Mouse (Mus musculus) splenic B cell, adult 2 months (primary cell): ENCODE measurements at regions not wholly inside any gene's neighbourhood (a gene's known extent, or its start where the extent isn't known, plus 50 kb on each side); places are given as distances from the start of the nearest gene placed in this dataset.

Source experiments
- DNase-seq: peaks from one replicate; pipeline ENCODE4 v3.0.0-alpha.2; 2011; ENCODE audit warnings: low read depth, low spot score
- H3K27me3 ChIP-seq: 2 replicates; pipeline ENCODE4 v1.6.1; 2012; ENCODE audit warnings: mild to moderate bottlenecking, low read length, moderate library complexity, mixed read lengths; ENCODE audit not compliant: control insufficient read depth, poor library complexity, insufficient read depth, severe bottlenecking
- H3K36me3 ChIP-seq: 2 replicates; pipeline ENCODE4 v1.6.1; 2012; ENCODE audit warnings: mild to moderate bottlenecking, low read length, moderate library complexity, mixed read lengths; ENCODE audit not compliant: control insufficient read depth, poor library complexity, insufficient read depth, severe bottlenecking

DNA sequence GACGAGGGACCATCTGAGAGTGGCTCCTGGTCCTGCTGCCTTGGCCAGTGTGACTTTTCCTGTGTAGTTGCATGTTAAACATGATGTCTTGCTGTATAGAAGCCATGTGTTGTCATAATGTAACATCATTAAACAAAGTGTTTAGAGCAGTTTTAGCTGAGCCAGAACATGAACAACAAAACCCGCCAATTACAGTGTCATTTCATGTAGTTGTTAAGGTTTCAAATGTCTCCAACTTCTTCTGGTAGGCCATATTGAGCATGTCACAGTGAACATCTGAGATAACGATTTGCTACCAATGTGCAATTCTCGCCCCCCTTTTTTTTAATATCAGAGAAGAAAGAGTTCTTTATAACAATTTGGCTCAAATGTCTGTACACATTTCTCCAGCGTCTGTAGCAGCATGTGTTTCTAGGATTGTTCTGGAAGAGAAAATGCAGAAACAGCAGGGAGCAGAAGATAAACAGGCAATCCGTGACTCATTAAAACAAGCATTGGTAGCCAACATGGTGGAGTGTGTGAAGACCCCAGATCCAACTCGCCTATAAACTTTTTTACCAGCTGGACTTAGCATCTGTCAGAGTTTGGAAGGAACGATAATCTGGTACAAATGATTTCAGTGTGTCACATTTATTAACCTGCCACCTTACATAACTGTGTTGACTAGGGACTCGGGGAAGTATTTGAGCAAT is 115.2 kb downstream of the Olig3 start:
- Histone ChIP-seq H3K27me3 (no peaks in the 10 kb centered on the region), H3K36me3 (no peaks in the 10 kb centered on the region)
- DNase-seq: no peak

GRCm38 (mm10) chr10:19472066-19472465 is 115.7 kb downstream of the Olig3 start:
- Histone ChIP-seq H3K27me3 (no peaks in the 10 kb centered on the region), H3K36me3 (no peaks in the 10 kb centered on the region)
- DNase-seq: no peak

- Histone ChIP-seq H3K27me3 (no peaks in the 10 kb centered on the region), H3K36me3 (no peaks in the 10 kb centered on the region)
- no peak for DNase-seq
These were observed 116.7 kb downstream of the Olig3 start for GRCm38 (mm10) chr10:19472949-19473535.

- no peaks in the 10 kb centered on the region for H3K27me3 ChIP-seq
- DNase-seq: no peak
- no peaks in the 10 kb centered on the region for H3K36me3 ChIP-seq
These were observed 106.1 kb upstream of the Ifngr1 start for GRCm38 (mm10) chr10:19485537-19486135.

GRCm38 (mm10) chr10:19490500-19490899 is 101.2 kb upstream of the Ifngr1 start:
- DNase-seq: no peak
- Histone ChIP-seq H3K36me3 (no peaks in the 10 kb centered on the region), H3K27me3 (no peaks in the 10 kb centered on the region; the same call in 1 of the 2 replicates)

DNA sequence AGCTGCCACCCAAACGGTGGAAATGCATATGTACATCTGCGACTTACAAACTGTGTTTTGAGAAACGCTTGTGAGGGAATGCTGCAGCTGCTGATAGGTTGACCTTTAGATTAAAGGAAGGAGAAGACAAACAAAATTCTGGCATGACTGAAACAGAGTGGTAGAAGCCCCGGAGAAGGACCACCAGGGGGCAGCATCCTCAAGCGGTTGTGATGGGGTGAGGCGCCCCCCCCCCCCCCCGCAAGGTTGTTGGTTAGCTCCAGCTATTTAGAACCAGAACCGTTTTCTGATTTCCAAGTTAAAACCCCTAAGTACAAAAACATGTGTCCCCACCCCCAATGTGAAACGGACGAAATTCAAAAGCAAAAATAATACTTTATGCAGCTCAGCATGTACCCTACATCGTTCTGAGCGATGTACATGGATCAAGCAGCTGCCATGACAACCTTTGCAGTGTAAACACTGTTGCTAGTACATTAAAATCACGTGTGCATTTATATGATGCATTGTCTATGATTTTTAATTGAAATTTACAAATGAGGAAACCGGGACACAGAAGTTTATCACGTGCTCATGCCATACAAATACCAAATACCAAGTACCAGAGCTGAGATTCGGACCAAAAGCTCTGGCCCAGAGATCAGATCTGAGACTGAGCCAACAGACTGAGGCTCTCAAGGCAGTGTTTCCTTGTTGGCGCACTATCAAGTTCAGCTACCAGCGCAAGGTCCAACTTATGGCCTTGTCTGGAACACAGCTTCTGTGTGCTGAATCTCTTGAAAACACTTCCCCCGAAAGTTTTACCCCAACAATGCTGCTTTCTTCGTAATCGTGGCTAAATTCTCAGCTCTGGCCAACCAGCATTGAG is 100.0 kb upstream of the Ifngr1 start:
- DNase-seq: peak; percentile 80
- no peaks in the 10 kb centered on the region for H3K36me3 ChIP-seq
- no peaks in the 10 kb centered on the region; the same call in 1 of the 2 replicates for H3K27me3 ChIP-seq

DNA sequence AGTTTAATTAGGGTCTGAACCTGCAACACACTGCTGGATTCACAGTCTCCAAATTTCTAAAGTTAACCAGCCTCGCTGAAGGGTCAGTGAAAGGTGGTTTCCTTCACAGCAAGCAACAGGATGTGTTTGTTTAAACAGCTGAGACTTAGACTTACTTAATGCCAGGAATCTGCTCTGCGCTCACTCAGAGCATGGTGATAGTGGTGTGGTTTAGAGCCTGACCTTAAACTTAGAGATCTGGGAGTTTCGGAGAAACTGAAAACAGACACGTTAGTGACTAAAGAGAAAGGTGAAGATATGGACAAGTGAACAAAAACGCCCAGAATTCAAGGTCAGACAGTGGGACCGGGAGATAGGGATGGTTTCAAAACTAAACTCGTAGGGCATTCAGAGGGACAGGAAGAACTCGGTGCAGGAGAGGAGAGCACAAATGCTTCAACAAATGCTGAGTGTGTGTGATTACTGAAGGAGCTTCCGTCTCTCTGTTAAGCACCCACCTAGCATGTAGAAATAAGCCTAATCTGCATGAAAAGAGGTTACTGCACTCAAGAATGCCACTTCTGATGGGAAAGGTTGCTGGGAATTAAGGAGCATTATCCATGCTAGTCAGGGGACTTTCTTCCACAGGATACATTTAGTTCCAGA is 97.2 kb upstream of the Ifngr1 start:
- DNase-seq: no peak

GRCm38 (mm10) chr10:19498112-19498511 is 93.6 kb upstream of the Ifngr1 start:
- H3K36me3 ChIP-seq: no peaks in the 10 kb centered on the region
- no peak for DNase-seq

More for the DNA sequence above, 97.2 kb upstream of the Ifngr1 start:
- no peaks in the 10 kb centered on the region for H3K36me3 ChIP-seq
- H3K27me3 ChIP-seq: no peaks in the 10 kb centered on the region; the same call in 1 of the 2 replicates

DNA sequence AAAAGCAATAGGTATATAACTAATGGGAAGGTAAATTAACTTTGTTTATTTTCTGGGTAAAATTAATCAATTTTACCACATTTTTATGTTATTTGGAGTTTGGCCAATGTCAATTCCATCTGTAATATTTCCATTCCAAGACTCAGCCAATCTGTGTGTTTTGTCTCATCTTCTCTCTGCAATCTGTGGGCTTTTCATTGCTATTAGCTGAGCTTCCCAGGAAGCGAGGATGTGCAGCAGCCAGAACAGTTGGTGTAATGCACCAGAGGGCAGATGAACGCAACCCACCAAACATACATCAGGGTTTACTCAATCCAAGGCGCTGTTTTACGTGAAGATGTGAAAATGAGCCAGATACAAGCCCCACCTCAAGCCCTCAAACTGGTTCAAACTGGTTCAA is 88.9 kb upstream of the Ifngr1 start:
- no peaks in the 10 kb centered on the region for H3K36me3 ChIP-seq
- DNase-seq: no peak
- H3K27me3 ChIP-seq: no peaks in the 10 kb centered on the region

More at GRCm38 (mm10) chr10:19498112-19498511, 93.6 kb upstream of the Ifngr1 start:
- no peaks in the 10 kb centered on the region for H3K27me3 ChIP-seq

- peak; percentile 19 for DNase-seq
These were observed 87.6 kb upstream of the Ifngr1 start for GRCm38 (mm10) chr10:19503846-19504765.

GRCm38 (mm10) chr10:19505174-19505573 is 86.6 kb upstream of the Ifngr1 start:
- DNase-seq: no peak
- Histone ChIP-seq H3K36me3 (no peaks in the 10 kb centered on the region), H3K27me3 (no peaks in the 10 kb centered on the region)

More at GRCm38 (mm10) chr10:19503846-19504765, 87.6 kb upstream of the Ifngr1 start:
- H3K27me3 ChIP-seq: no peaks in the 10 kb centered on the region
- no peaks in the 10 kb centered on the region for H3K36me3 ChIP-seq

DNA sequence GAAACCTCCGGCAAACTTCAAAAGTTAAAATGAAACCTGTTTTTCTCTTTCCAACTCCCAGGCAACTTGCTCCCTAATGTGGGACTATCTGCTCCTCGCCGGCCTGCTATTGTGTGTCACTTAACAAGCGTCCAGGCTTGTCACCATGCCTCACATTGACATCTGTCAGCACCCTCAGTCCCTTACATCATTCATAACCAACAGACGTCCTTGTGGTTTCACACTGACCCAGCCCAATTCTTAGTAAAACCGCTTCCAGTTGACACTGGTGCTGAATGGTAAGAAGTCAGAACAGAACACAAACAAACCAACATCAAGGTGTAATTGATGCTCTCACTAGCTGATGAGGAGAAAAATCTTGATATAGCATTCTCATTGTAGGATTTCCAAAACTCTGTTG is 85.8 kb upstream of the Ifngr1 start:
- peak; percentile 37 for DNase-seq
- H3K36me3 ChIP-seq: no peaks in the 10 kb centered on the region

GRCm38 (mm10) chr10:19506434-19506833 is 85.3 kb upstream of the Ifngr1 start:
- Histone ChIP-seq H3K36me3 (no peaks in the 10 kb centered on the region), H3K27me3 (no peaks in the 10 kb centered on the region)
- DNase-seq: peak; percentile 22

More for the DNA sequence above, 85.8 kb upstream of the Ifngr1 start:
- no peaks in the 10 kb centered on the region for H3K27me3 ChIP-seq
